Mouse (Mus musculus) kidney, embryonic 14.5 days (tissue): ENCODE measurements around the gene Scaf8. TPM values are rescaled to one million over a fixed set of nuclear protein-coding genes. Genes with fewer than 3 reads are reported as not detected.
"Not testable (repeated sequence)": the region's sequence is repeated elsewhere in the genome, so short reads cannot be mapped to it uniquely, and the experiment has no call there.

Experiments used
- ATAC-seq: fragments of 200-750 bp; cut with Nextera tagmentation; 2 replicates; pipeline ENCODE4 v1.8.0; 2017; ENCODE audit warnings: moderate number of reproducible peaks, mild to moderate bottlenecking, moderate TSS enrichment, moderate library complexity; ENCODE audit not compliant: low FRiP score, low TSS enrichment
- H3K27ac ChIP-seq: fragments of 300-500 bp; sonication (generic); 2 replicates; pipeline ENCODE4 v1.5.1; 2014; ENCODE audit warnings: low read depth, mild to moderate bottlenecking, low read length, moderate library complexity, mixed read lengths
- H3K27me3 ChIP-seq: fragments of 300-500 bp; sonication (generic); 2 replicates; pipeline ENCODE4 v1.6.1; 2014; ENCODE audit warnings: mild to moderate bottlenecking, low read length; ENCODE audit not compliant: control insufficient read depth, insufficient read depth
- H3K36me3 ChIP-seq: fragments of 300-500 bp; sonication (generic); 2 replicates; pipeline ENCODE4 v1.6.1; 2014; ENCODE audit warnings: low read length, mixed read lengths; ENCODE audit not compliant: control insufficient read depth, insufficient read depth
- H3K4me1 ChIP-seq: fragments of 300-500 bp; sonication (generic); 2 replicates; pipeline ENCODE4 v1.6.1; 2014; ENCODE audit warnings: low read length, mixed read lengths; ENCODE audit not compliant: control insufficient read depth, insufficient read depth
- H3K4me2 ChIP-seq: fragments of 300-500 bp; sonication (generic); replicated peaks from 2 replicates; pipeline ENCODE4 v1.6.1; 2014; ENCODE audit warnings: low read depth, mild to moderate bottlenecking, low read length
- H3K4me3 ChIP-seq: fragments of 300-500 bp; sonication (generic); 2 replicates; pipeline ENCODE4 v1.5.1; 2014; ENCODE audit warnings: mild to moderate bottlenecking, low read length
- H3K9ac ChIP-seq: fragments of 300-500 bp; sonication (generic); 2 replicates; pipeline ENCODE4 v1.6.1; 2014; ENCODE audit warnings: low read depth, mild to moderate bottlenecking, low read length, moderate library complexity
- H3K9me3 ChIP-seq: fragments of 300-500 bp; sonication (generic); 2 replicates; pipeline ENCODE4 v1.6.1; 2016; ENCODE audit warnings: low read length; ENCODE audit not compliant: control insufficient read depth
- WGBS: fragments of 180-500 bp; shearing (Covaris S2); extraction: QIAGEN DNeasy Blood & Tissue Kit; methylation state at CpG from one replicate; pipeline ENCODE4 v1.1.7; 2014; 5-methylcytosine and 5-hydroxymethylcytosine counted together
- polyA plus RNA-seq: library from polyadenylated mRNA; unstranded; fragments of >200 nt; fragmentation: Nextera tagmentation; extraction: Ambion mirVana; gene quantifications from 2 replicates; pipeline ENCODE4 v1.2.1, GENCODE M21; 2014

The Scaf8 gene
- 18.7 and 35.9 TPM in 2 replicates for polyA plus RNA-seq

- peak within 1 kb of the TSS; percentile 95 for H3K9ac ChIP-seq
- under 1% methylated on average over 84 of the region's 91 CpGs for WGBS
- peak; percentile 95 for ATAC-seq
- H3K36me3 ChIP-seq = no peaks in the 10 kb centered on the region
- H3K4me1 ChIP-seq = peaks cover 12% of the 10 kb centered on the region; the same call in 1 of the 2 replicates
- peak within 1 kb of the TSS; percentile 99 for H3K27ac ChIP-seq
- peak within 1 kb of the TSS; percentile 71 for H3K4me2 ChIP-seq
- H3K27me3 ChIP-seq = no peaks in the 10 kb centered on the region
- peak within 1 kb of the TSS; percentile 71 for H3K4me3 ChIP-seq
- H3K9me3 ChIP-seq = no peaks in the 10 kb centered on the region
Observed at GRCm38 (mm10) chr17:3114720-3115379, at the start of gene Scaf8. TSS of gene Scaf8 (plus strand) at chr17:3114972.

- Histone ChIP-seq H3K4me3 (no peak overlapping the region), H3K27me3 (no peaks in the 10 kb centered on the region), H3K9ac (no peak overlapping the region), H3K36me3 (peaks cover 27% of the 10 kb centered on the region; the same call in 1 of the 2 replicates), H3K4me1 (no peaks in the 10 kb centered on the region), H3K4me2 (no peak overlapping the region), H3K27ac (no peak overlapping the region), H3K9me3 (no peaks in the 10 kb centered on the region)
- WGBS = 91% methylated on average over 9 of the region's 9 CpGs
- ATAC-seq = no peak
Observed at GRCm38 (mm10) chr17:3075166-3075872, 39.5 kb upstream of the Scaf8 start.

GRCm38 (mm10) chr17:3075873-3076245, 38.9 kb upstream of the Scaf8 start:
- peaks cover 27% of the 10 kb centered on the region; the same call in 1 of the 2 replicates for H3K36me3 ChIP-seq
- 93% methylated on average over 4 of the region's 4 CpGs for WGBS

GRCm38 (mm10) chr17:3077936-3078335, 36.8 kb upstream of the Scaf8 start:
- WGBS = 95% methylated on average over 9 of the region's 9 CpGs
- not testable (repeated sequence) for H3K4me3 ChIP-seq, H3K9ac ChIP-seq, ATAC-seq, H3K9me3 ChIP-seq, H3K4me1 ChIP-seq, H3K27ac ChIP-seq, H3K27me3 ChIP-seq, H3K4me2 ChIP-seq
- H3K36me3 ChIP-seq = peaks cover 15% of the 10 kb centered on the region; the same call in 1 of the 2 replicates

More at GRCm38 (mm10) chr17:3075873-3076245, 38.9 kb upstream of the Scaf8 start:
- H3K27ac ChIP-seq = no peak overlapping the region
- H3K4me1 ChIP-seq = no peaks in the 10 kb centered on the region
- ATAC-seq = no peak
- H3K4me3 ChIP-seq = no peak overlapping the region
- H3K9me3 ChIP-seq = no peaks in the 10 kb centered on the region
- no peaks in the 10 kb centered on the region for H3K27me3 ChIP-seq
- no peak overlapping the region for H3K9ac ChIP-seq
- no peak overlapping the region for H3K4me2 ChIP-seq

- not testable (repeated sequence) for H3K27ac ChIP-seq, ATAC-seq, H3K27me3 ChIP-seq, H3K4me2 ChIP-seq, H3K36me3 ChIP-seq, H3K4me1 ChIP-seq, H3K9ac ChIP-seq, H3K4me3 ChIP-seq, H3K9me3 ChIP-seq
- 88% methylated on average over 6 of the region's 9 CpGs for WGBS
Observed at GRCm38 (mm10) chr17:3080587-3081349, 34.0 kb upstream of the Scaf8 start.

GRCm38 (mm10) chr17:3081512-3082100, 33.2 kb upstream of the Scaf8 start:
- not testable (repeated sequence) for H3K27me3 ChIP-seq, H3K27ac ChIP-seq, H3K36me3 ChIP-seq, H3K4me1 ChIP-seq, H3K4me3 ChIP-seq, H3K9ac ChIP-seq, H3K9me3 ChIP-seq, H3K4me2 ChIP-seq
- peak; percentile 37 for ATAC-seq
- WGBS = 84% methylated on average over 2 of the region's 3 CpGs

GRCm38 (mm10) chr17:3082125-3082755, 32.5 kb upstream of the Scaf8 start:
- H3K9me3 ChIP-seq, H3K36me3 ChIP-seq, H3K4me3 ChIP-seq, H3K4me2 ChIP-seq, H3K9ac ChIP-seq, H3K27ac ChIP-seq, H3K4me1 ChIP-seq, H3K27me3 ChIP-seq: not testable (repeated sequence)
- 91% methylated on average over 6 of the region's 9 CpGs for WGBS
- ATAC-seq = peak; percentile 70
